Mouse (Mus musculus): ENCODE results near the gene Mcoln1.

GRCm38 (mm10) chr8:3467006-3467885 is 33.0 kb upstream of the Mcoln1 start, which contains the start of gene Pex11g:
- TF ChIP-seq CTCF (IDR thresholded peaks at IDR 0.05; ENCODE audit: low read depth) (no peak), EP300 (IDR thresholded peaks at IDR 0.05; ENCODE audit: low read depth) (peak; percentile 66)

All from liver, postnatal 0 days (tissue).